Mouse (Mus musculus): ENCODE results near the gene March6. TPM values are rescaled to one million over a fixed set of nuclear protein-coding genes. Genes with fewer than 3 reads are reported as not detected.
A peak's percentile ranks its signal among the peaks of the same experiment; 100 is the strongest.

The March6 gene
- polyA plus RNA-seq (2012; rRNA removed), result 81.3 and 95.9 TPM in 2 replicates

GRCm38 (mm10) chr15:31530659-31531445, at the start of gene March6:
Gene March6 (minus strand): TSS chr15:31531053.
- peak; percentile 80 to 94 for DNase-seq (ENCODE audit: extremely low spot score in 1 of 2, low spot score in 1 of 2)

GRCm38 (mm10) chr15:31576076-31576475, 45.2 kb upstream of the March6 start:
- no peak for DNase-seq (ENCODE audit: extremely low spot score in 1 of 2, low spot score in 1 of 2)

GRCm38 (mm10) chr15:31573692-31574091, 42.8 kb upstream of the March6 start:
- DNase-seq (ENCODE audit: extremely low spot score in 1 of 2, low spot score in 1 of 2), result no peak

- DNase-seq (ENCODE audit: extremely low spot score in 1 of 2, low spot score in 1 of 2), result no peak
These were observed 42.4 kb upstream of the March6 start for GRCm38 (mm10) chr15:31573287-31573686.

- peak in 1 of 2 experiments; percentile 61 for DNase-seq (ENCODE audit: extremely low spot score in 1 of 2, low spot score in 1 of 2)
These were observed 41.3 kb upstream of the March6 start for GRCm38 (mm10) chr15:31571906-31572722.

- no peak for DNase-seq (ENCODE audit: extremely low spot score in 1 of 2, low spot score in 1 of 2)
These were observed 40.1 kb upstream of the March6 start for GRCm38 (mm10) chr15:31570959-31571358.

- no peak for DNase-seq (ENCODE audit: extremely low spot score in 1 of 2, low spot score in 1 of 2)
These were observed 38.6 kb upstream of the March6 start for GRCm38 (mm10) chr15:31569325-31570022.

- DNase-seq (ENCODE audit: extremely low spot score in 1 of 2, low spot score in 1 of 2), result no peak
These were observed 37.7 kb upstream of the March6 start for GRCm38 (mm10) chr15:31568581-31568996.

GRCm38 (mm10) chr15:31567431-31567830, 36.6 kb upstream of the March6 start:
- no peak for DNase-seq (ENCODE audit: extremely low spot score in 1 of 2, low spot score in 1 of 2)

- DNase-seq (ENCODE audit: extremely low spot score in 1 of 2, low spot score in 1 of 2), result no peak
These were observed 34.9 kb upstream of the March6 start for GRCm38 (mm10) chr15:31565786-31566185.

GRCm38 (mm10) chr15:31565184-31565583, 34.3 kb upstream of the March6 start, which contains the start of gene Cmbl:
Gene Cmbl (plus strand): TSS chr15:31565389.
- peak in 1 of 2 experiments; percentile 31 for DNase-seq (ENCODE audit: extremely low spot score in 1 of 2, low spot score in 1 of 2)

GRCm38 (mm10) chr15:31563577-31564546, 33.0 kb upstream of the March6 start:
- no peak for DNase-seq (ENCODE audit: extremely low spot score in 1 of 2, low spot score in 1 of 2)

GRCm38 (mm10) chr15:31562847-31563246, 32.0 kb upstream of the March6 start:
- DNase-seq (ENCODE audit: extremely low spot score in 1 of 2, low spot score in 1 of 2), result no peak

- DNase-seq (ENCODE audit: extremely low spot score in 1 of 2, low spot score in 1 of 2), result no peak
These were observed 31.1 kb upstream of the March6 start for GRCm38 (mm10) chr15:31561976-31562375.

GRCm38 (mm10) chr15:31561390-31561789, 30.5 kb upstream of the March6 start:
- DNase-seq (ENCODE audit: extremely low spot score in 1 of 2, low spot score in 1 of 2), result no peak

GRCm38 (mm10) chr15:31554855-31555254, 24.0 kb upstream of the March6 start:
- no peak for DNase-seq (ENCODE audit: extremely low spot score in 1 of 2, low spot score in 1 of 2)

GRCm38 (mm10) chr15:31550381-31550780, 19.5 kb upstream of the March6 start:
- no peak for DNase-seq (ENCODE audit: extremely low spot score in 1 of 2, low spot score in 1 of 2)

- no peak for DNase-seq (ENCODE audit: extremely low spot score in 1 of 2, low spot score in 1 of 2)
These were observed 16.6 kb upstream of the March6 start for GRCm38 (mm10) chr15:31547421-31547820.

- DNase-seq (ENCODE audit: extremely low spot score in 1 of 2, low spot score in 1 of 2), result no peak
These were observed 15.4 kb upstream of the March6 start for GRCm38 (mm10) chr15:31546291-31546690.

GRCm38 (mm10) chr15:31545058-31545457, 14.2 kb upstream of the March6 start:
- no peak for DNase-seq (ENCODE audit: extremely low spot score in 1 of 2, low spot score in 1 of 2)

Data from frontal cortex, adult 2 months (tissue).